Mouse (Mus musculus) limb, embryonic 10.5 days (tissue): Measurements from ENCODE around the gene Erbb2. TPM values are rescaled to one million over a fixed set of nuclear protein-coding genes. Genes with fewer than 3 reads are reported as not detected.

Experiments
- DNase-seq: peaks from one replicate; pipeline ENCODE4 v3.0.0-alpha.2; 2017; ENCODE audit warnings: low spot score
- H3K27ac ChIP-seq: fragments of 300-500 bp; sonication (generic); 2 replicates; pipeline ENCODE4 v1.5.1; 2016; ENCODE audit warnings: mild to moderate bottlenecking
- H3K27me3 ChIP-seq: fragments of 300-500 bp; sonication (generic); 2 replicates; pipeline ENCODE4 v1.6.1; 2016; ENCODE audit warnings: low read depth, mild to moderate bottlenecking; ENCODE audit not compliant: poor library complexity, severe bottlenecking
- H3K36me3 ChIP-seq: fragments of 300-500 bp; sonication (generic); 2 replicates; pipeline ENCODE4 v1.6.1; 2016; ENCODE audit warnings: mild to moderate bottlenecking, moderate library complexity
- H3K4me1 ChIP-seq: fragments of 300-500 bp; sonication (generic); 2 replicates; pipeline ENCODE4 v1.6.1; 2016
- H3K4me3 ChIP-seq: fragments of 300-500 bp; sonication (generic); 2 replicates; pipeline ENCODE4 v1.5.1; 2016; ENCODE audit warnings: mild to moderate bottlenecking, moderate library complexity
- H3K9me3 ChIP-seq: fragments of 300-500 bp; sonication (generic); replicated peaks from 2 replicates; pipeline ENCODE4 v1.6.1; 2016; ENCODE audit warnings: mild to moderate bottlenecking
- WGBS: fragments of 180-500 bp; shearing (Covaris S2); methylation state at CpG from one replicate; pipeline ENCODE4 v1.1.7; 2016; 5-methylcytosine and 5-hydroxymethylcytosine counted together
- polyA plus RNA-seq: library from polyadenylated mRNA; unstranded; fragments of >200 nt; fragmentation: Nextera tagmentation; extraction: Ambion mirVana; gene quantifications from 2 replicates; pipeline ENCODE4 v1.2.1, GENCODE M21; 2016

Gene Erbb2
- polyA plus RNA-seq, 1 experiment from 2014 or later = 30.9 TPM

DNA sequence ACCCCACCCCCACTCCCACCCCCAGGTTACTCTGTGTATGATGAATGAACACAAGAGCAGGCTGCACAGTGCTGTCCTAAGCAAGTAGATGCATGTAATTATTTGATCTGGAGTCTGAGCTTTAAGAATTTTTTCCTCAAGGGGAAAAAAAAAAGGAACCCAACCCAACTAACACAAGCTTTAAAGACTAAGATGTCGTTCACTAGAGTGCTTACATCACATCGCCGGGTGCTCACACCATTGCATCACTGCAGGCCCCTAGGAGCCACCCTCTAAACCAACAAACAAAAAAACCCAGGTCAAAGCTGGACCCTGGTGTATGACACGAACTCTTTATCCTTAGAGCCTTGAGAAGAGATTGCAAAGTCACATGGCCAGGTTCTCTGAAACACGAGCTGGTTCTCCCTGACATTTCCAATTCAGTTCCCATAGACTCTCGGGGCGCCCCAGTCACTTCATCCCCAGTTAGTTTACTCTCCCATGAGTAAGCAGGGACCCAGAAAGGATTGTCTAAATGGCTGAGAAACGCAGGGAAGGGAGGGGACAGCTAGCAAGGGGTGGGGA is 61.7 kb downstream of the Erbb2 start:
- WGBS = 67% methylated on average over 8 of the region's 8 CpGs
- Histone ChIP-seq H3K36me3 (no peaks in the 10 kb centered on the region), H3K27ac (no peak overlapping the region), H3K4me3 (no peak overlapping the region), H3K27me3 (peaks cover 11% of the 10 kb centered on the region), H3K4me1 (peaks cover 9% of the 10 kb centered on the region; the same call in 1 of the 2 replicates), H3K9me3 (no peaks in the 10 kb centered on the region)
- no peak for DNase-seq

DNA sequence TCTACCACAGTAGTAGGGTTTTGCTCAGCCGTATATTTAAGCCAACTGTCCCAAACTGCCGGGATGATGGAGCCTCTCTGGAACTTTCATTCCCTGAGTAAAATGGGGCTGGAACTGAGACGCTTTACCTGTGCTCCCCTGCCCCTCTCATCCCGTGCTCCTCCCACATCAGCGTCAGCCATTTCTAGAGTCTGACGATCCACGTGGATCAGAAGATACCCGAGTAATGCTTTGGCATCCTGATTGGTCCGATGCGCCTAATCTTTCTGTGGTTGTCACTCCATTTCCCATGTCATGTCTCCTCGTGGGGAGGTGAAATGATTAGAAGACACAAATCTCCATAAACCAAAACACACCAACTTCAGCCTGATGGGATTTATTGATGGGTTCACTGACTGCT is 62.7 kb downstream of the Erbb2 start:
- Histone ChIP-seq H3K9me3 (no peaks in the 10 kb centered on the region), H3K27ac (no peak overlapping the region), H3K36me3 (no peaks in the 10 kb centered on the region), H3K4me3 (no peak overlapping the region), H3K27me3 (peaks cover 11% of the 10 kb centered on the region), H3K4me1 (peaks cover 13% of the 10 kb centered on the region)
- DNase-seq = no peak
- WGBS = 90% methylated on average over 11 of the region's 11 CpGs

DNA sequence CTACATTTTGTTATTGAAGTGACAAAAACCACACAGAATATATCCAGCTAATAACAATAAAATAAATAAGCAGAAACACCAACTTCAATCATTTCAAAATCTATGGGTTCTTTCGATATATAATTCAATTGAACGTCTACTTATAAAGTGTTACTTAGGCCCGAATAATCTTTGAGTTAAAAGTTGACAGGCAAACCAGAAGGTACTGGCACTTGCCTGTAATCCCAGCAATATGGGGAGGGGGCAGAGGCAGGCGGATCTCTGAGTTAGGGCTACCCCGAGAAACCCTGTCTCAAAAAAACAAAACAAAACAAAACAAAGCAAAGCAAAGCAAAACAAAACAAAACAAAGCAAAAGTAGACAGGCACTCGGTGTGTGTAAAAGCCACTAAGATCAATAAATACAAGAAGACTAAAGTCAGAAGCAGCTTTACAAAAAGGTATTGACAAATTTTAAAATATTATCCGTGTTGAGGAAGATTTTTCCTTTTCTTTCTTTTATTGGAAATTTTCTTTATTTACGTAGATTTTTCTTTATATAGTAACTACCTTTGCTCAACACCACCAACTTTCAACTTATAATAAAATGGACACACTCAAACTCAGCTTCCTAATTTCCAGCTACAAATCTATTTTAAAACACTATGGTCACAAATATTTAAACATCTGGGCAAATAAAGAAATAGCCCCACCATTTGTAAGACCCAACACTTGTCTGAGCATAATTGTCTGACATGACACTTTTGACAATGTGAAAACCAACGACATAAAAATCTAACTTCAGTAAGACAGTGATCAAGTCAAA is 63.6 kb downstream of the Erbb2 start:
- Histone ChIP-seq H3K27me3 (peaks cover 9% of the 10 kb centered on the region), H3K36me3 (no peaks in the 10 kb centered on the region), H3K27ac (no peak overlapping the region), H3K9me3 (no peaks in the 10 kb centered on the region), H3K4me1 (peaks cover 13% of the 10 kb centered on the region), H3K4me3 (no peak overlapping the region)
- no peak for DNase-seq
- WGBS = 91% methylated on average over 9 of the region's 9 CpGs

DNA sequence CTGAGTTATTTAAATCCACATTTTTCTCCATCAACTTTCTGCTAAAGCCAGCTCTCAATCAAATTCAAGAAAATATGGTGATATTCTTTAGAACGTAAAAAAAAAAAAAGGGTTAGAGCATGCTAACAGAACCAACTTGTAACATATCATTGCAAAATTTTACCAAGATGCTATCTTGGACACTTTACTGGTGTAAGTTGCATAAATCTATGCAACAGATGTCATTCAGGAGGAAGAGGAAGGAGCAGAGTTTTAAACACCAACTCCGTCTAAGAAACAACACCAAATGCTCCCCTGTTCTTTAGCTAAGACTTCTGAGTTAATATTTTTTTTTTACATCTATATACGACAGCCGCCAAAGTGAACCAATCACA is 64.2 kb downstream of the Erbb2 start:
- WGBS = 83% methylated on average over 4 of the region's 4 CpGs
- H3K4me3 ChIP-seq = no peak overlapping the region

DNA sequence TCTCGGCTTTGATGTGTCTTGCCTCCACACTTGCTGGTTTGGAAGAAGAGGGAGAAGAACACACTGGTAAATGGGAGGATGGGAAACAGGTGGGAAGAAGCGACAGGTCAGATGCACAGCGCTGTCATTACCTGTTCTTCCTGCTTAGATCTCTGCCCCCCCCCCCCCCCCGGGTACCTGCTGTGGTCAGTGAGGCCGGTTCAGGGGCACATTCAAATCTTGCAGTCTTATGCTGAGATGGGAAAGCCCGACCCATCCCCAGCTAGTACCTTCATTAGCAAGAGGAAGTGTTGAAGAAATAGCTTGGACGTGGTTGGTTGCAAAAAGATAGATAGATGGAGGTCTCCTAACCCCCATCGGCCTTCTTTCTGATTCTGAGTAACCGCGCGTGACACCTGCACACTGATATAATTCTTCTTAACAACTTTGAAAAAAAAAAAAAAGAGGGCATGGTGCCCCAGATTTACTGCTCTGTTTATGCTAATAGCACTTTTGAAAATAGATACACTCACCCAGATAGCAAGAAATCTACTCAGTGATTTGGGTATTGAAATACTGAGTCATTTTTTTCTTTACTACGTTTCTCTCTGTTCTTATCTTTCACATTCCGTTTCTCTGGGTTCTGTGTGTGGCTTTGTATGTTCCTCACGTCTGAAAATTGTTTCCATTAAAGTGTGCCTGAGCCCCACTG is 64.9 kb downstream of the Erbb2 start:
- H3K36me3 ChIP-seq = no peaks in the 10 kb centered on the region
- H3K27me3 ChIP-seq = no peaks in the 10 kb centered on the region
- WGBS = 73% methylated on average over 14 of the region's 14 CpGs
- H3K27ac ChIP-seq = no peak overlapping the region
- H3K4me1 ChIP-seq = peaks cover 8% of the 10 kb centered on the region
- H3K9me3 ChIP-seq = no peaks in the 10 kb centered on the region
- no peak overlapping the region for H3K4me3 ChIP-seq
- DNase-seq = no peak

More for the DNA sequence above, 64.2 kb downstream of the Erbb2 start:
- DNase-seq = no peak
- Histone ChIP-seq H3K27me3 (peaks cover 5% of the 10 kb centered on the region; the same call in 1 of the 2 replicates), H3K9me3 (no peaks in the 10 kb centered on the region), H3K36me3 (no peaks in the 10 kb centered on the region), H3K27ac (no peak overlapping the region), H3K4me1 (peaks cover 13% of the 10 kb centered on the region)

DNA sequence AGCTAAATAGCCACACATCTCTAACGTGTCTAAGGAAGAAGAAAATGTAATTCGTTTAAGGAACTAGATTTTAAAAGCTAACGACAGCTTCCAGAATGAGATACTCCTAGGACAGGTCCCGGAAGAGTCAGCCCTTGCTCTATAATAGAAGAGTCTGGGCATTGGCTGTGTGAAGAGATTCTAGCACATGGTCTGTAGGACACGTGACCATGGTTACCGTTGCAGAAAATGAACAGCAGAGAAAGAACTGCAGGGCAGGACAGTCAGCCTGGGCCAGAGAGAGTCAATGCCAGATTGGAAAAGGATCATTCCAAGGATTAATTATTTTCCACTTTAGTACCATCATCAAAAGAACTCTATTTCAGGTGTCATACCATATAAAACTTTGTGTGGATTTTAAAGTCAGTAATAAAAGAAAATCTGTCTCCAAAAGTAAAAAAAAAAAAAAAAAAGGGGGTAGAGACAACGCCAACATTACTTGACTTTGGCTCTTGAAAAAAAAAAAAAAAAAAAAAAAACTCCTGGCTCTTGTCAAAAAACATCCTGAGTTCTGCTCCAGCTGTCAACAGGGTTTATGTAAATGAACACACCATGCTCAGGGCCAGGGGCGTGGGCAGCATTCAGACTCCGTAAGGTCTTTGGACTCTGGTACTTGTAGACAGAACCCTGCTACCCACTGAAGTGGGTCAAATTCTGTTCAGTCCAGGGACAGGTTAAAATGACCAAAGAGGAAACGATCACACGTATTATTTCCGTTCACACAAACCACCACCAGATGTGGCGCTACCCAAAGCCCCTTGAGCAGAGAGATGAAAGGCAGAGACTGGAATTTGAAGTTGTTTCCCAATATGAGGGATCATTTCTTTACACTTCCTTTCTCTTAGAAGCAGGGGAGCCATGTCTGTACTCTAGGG is 67.0 kb downstream of the Erbb2 start:
- H3K36me3 ChIP-seq = no peaks in the 10 kb centered on the region
- no peak overlapping the region for H3K4me3 ChIP-seq
- no peaks in the 10 kb centered on the region for H3K9me3 ChIP-seq
- H3K27me3 ChIP-seq = no peaks in the 10 kb centered on the region
- peaks cover 8% of the 10 kb centered on the region for H3K4me1 ChIP-seq
- H3K27ac ChIP-seq = no peak overlapping the region; the same call in 1 of the 2 replicates
- 67% methylated on average over 13 of the region's 13 CpGs for WGBS
- DNase-seq = no peak

DNA sequence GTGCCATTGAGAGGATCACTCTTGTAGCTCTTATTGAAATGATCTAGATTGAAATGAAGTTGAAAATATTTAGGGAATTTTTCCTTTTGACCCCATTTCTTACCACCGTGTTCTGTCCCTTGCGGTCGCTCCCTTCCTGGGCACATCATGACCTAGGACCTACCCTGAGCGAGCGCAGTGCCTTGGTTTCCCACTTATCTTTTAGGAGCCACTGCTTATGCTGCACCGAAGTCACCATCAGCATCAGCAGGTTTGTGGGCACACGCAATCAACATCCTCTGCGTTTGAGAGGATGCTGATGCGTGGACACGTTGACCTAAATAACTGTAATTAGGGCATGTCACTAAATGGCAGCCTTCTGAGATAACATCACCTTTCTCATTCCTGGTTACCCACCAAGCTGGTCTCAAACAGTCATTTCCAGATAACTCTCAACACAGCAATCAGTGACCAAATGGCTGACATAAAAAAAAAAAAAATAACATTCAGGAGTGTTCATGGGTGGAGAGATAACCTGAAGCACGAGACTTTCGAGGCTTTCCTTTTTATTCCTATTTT is 67.7 kb downstream of the Erbb2 start:
- DNase-seq = no peak
- Histone ChIP-seq H3K36me3 (no peaks in the 10 kb centered on the region), H3K4me3 (no peak overlapping the region), H3K9me3 (no peaks in the 10 kb centered on the region), H3K4me1 (peaks cover 8% of the 10 kb centered on the region), H3K27me3 (no peaks in the 10 kb centered on the region), H3K27ac (no peak overlapping the region; the same call in 1 of the 2 replicates)
- WGBS = 78% methylated on average over 12 of the region's 12 CpGs

DNA sequence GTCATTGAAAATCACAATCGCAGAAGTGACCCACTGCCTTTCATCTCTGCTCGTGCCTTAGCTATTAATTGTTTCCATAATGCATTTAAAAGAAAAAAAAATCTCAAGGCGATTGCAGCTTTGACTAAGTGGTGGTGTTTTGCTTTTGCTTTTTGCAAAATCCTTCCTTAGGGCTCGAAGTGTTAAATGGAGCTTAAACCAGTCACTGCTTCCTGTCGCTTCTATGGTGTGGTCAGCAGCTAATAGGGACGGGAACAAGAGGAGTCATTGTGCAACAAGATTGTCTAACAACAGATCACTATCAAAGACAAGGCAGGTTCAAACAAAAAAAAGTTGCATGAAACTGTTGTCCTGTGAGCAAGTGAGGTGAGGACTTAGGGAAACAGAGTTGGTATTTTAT is 69.0 kb downstream of the Erbb2 start:
- no peaks in the 10 kb centered on the region for H3K9me3 ChIP-seq
- WGBS = 80% methylated on average over 6 of the region's 6 CpGs
- DNase-seq = no peak

DNA sequence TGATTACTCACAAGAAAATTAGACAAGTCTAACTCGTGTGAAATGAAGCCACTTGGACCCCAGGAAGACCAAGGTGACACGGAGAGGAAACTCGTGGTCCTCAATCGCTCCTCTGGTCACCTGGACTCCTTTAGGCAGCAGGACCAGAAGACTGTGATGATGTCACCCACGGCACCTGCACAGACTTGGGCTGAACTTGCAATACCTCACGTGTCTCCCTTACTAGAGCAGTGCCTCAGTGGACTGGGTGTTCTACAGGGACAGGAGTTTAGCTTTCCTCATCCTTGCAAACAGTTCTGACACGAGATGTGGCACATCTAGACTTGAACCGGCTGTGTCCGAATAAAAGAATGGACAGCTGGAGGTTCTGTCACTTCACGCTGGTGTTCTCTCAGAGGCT is 69.8 kb downstream of the Erbb2 start:
- Histone ChIP-seq H3K27me3 (no peaks in the 10 kb centered on the region), H3K4me1 (peaks cover 8% of the 10 kb centered on the region), H3K36me3 (no peaks in the 10 kb centered on the region), H3K27ac (no peak overlapping the region), H3K4me3 (no peak overlapping the region), H3K9me3 (no peaks in the 10 kb centered on the region)
- 88% methylated on average over 10 of the region's 10 CpGs for WGBS
- no peak for DNase-seq

More for the DNA sequence above, 69.0 kb downstream of the Erbb2 start:
- H3K27me3 ChIP-seq = no peaks in the 10 kb centered on the region
- peaks cover 8% of the 10 kb centered on the region for H3K4me1 ChIP-seq
- H3K27ac ChIP-seq = no peak overlapping the region
- H3K36me3 ChIP-seq = no peaks in the 10 kb centered on the region
- H3K4me3 ChIP-seq = no peak overlapping the region

DNA sequence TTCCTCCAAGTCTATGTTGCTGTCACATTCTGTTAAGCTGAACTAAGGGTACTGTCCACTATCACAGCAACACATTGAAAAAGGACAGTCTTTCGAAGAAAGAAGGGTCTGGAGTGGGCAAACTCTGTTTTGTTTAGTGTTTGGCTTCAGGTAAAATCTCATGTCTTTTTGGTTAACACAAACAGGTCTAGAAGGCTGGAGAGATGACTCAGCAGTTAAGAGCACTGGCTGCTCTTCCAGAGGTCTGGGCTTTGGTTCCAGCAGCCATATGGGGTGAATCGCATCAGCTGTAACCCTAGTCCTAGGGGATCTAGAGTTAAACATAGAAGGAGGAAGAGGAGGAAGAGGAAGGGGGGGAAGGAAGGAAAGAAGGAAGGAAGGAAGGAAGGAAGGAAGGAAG is 73.5 kb downstream of the Erbb2 start:
- peaks cover 9% of the 10 kb centered on the region for H3K4me1 ChIP-seq
- WGBS = 88% methylated on average over 2 of the region's 2 CpGs
- H3K27ac ChIP-seq = no peak overlapping the region
- H3K36me3 ChIP-seq = no peaks in the 10 kb centered on the region
- no peaks in the 10 kb centered on the region for H3K27me3 ChIP-seq
- no peaks in the 10 kb centered on the region for H3K9me3 ChIP-seq
- no peak overlapping the region for H3K4me3 ChIP-seq
- DNase-seq = no peak
